ENCODE assay signal across 13 mouse cellular contexts in genomic region chr6:103201605-103202004, GRCm38 (mm10).
A peak's percentile ranks its signal among the peaks of the same experiment; 100 is the strongest.
DNase-seq lines count a peak whose midpoint lies in the region; ATAC-seq and TF ChIP-seq lines count a peak whose summit lies in the region.
"Had no signal": no experiment of that assay in that cellular context is flagged by ENCODE, and none has a peak within 500 bp of the region (broad histone marks: within the 10 kb centered on the region; RNA-seq: fewer than 3 reads in every experiment).

No protein-coding gene starts in this region.

- H3K27me3 ChIP-seq in forebrain, embryonic 11.5 days (ENCODE audit: control insufficient read depth, insufficient read depth, low read length) = no peaks in the 10 kb centered on the region
- no peaks in the 10 kb centered on the region for H3K27me3 ChIP-seq in forebrain, embryonic 10.5 days (ENCODE audit: poor library complexity, severe bottlenecking)
- H3K27me3 ChIP-seq in liver, adult 2 months (ENCODE audit: control insufficient read depth, insufficient read depth, low read length) = no peaks in the 10 kb centered on the region
- H3K27me3 ChIP-seq in liver, embryonic 11.5 days (replicated peaks; ENCODE audit: control insufficient read depth, insufficient read depth, low read length) = no peaks in the 10 kb centered on the region
- H3K27me3 ChIP-seq: embryonic facial prominence, embryonic 12.5 days; intestine, embryonic 15.5 days had no signal

- H3K9me3 ChIP-seq in forebrain, embryonic 11.5 days (ENCODE audit: control insufficient read depth, low read length) = no peaks in the 10 kb centered on the region
- H3K9me3 ChIP-seq in forebrain, embryonic 10.5 days = no peaks in the 10 kb centered on the region
- H3K9me3 ChIP-seq in liver, embryonic 11.5 days (ENCODE audit: control insufficient read depth, low read length) = no peaks in the 10 kb centered on the region
- H3K9me3 ChIP-seq: embryonic facial prominence, embryonic 12.5 days; intestine, embryonic 15.5 days had no signal

- no peak overlapping the region for H3K9ac ChIP-seq in forebrain, embryonic 11.5 days (ENCODE audit: low read length)
- no peak overlapping the region for H3K9ac ChIP-seq in liver, adult 2 months (ENCODE audit: low read depth, low read length)
- H3K9ac ChIP-seq in liver, embryonic 11.5 days (ENCODE audit: low read depth, low read length) = no peak overlapping the region
- H3K9ac ChIP-seq: embryonic facial prominence, embryonic 12.5 days; intestine, embryonic 15.5 days had no signal

- H3K79me2 ChIP-seq in liver, adult 2 months (ENCODE audit: control insufficient read depth, insufficient read depth, low read length) = no peaks in the 10 kb centered on the region

- H3K4me1 ChIP-seq in forebrain, embryonic 11.5 days (replicated peaks; ENCODE audit: control insufficient read depth, insufficient read depth, low read length) = no peaks in the 10 kb centered on the region
- no peaks in the 10 kb centered on the region for H3K4me1 ChIP-seq in forebrain, embryonic 10.5 days
- H3K4me1 ChIP-seq in liver, adult 2 months (ENCODE audit: control insufficient read depth, insufficient read depth, low read length) = no peaks in the 10 kb centered on the region
- no peaks in the 10 kb centered on the region for H3K4me1 ChIP-seq in liver, embryonic 11.5 days (replicated peaks; ENCODE audit: control insufficient read depth, insufficient read depth, low read length)
- H3K4me1 ChIP-seq: embryonic facial prominence, embryonic 12.5 days; intestine, embryonic 15.5 days had no signal

- no peak overlapping the region for H3K4me3 ChIP-seq in forebrain, embryonic 11.5 days (ENCODE audit: low read depth, low read length)
- H3K4me3 ChIP-seq in forebrain, embryonic 10.5 days = no peak overlapping the region
- H3K4me3 ChIP-seq in liver, adult 2 months (ENCODE audit: insufficient read depth, low read depth, low read length) = no peak overlapping the region
- H3K4me3 ChIP-seq in liver, embryonic 11.5 days (ENCODE audit: low read depth, low read length) = no peak overlapping the region
- H3K4me3 ChIP-seq: embryonic facial prominence, embryonic 12.5 days; intestine, embryonic 15.5 days had no signal

- no peak for TF ChIP-seq POLR2A in liver, adult 2 months (IDR thresholded peaks at IDR 0.05; ENCODE audit: extremely low read depth, insufficient read depth, low read length)

- WGBS in forebrain, embryonic 11.5 days = 18% methylated on average over 1 of the region's 1 CpGs
- 23% methylated on average over 1 of the region's 1 CpGs for WGBS in forebrain, embryonic 10.5 days
- WGBS in liver, adult 2 months = 19% methylated on average over 1 of the region's 1 CpGs
- 16% methylated on average over 1 of the region's 1 CpGs for WGBS in liver, embryonic 11.5 days

- no peak for DNase-seq in forebrain, embryonic 11.5 days (ENCODE audit: low spot score)
- DNase-seq in forebrain, embryonic 10.5 days (ENCODE audit: extremely low spot score, low spot score) = no peak
- DNase-seq in liver, adult 2 months (ENCODE audit: extremely low read depth, low read depth, low spot score) = peak; percentile 4
- DNase-seq in liver, embryonic 11.5 days (ENCODE audit: low spot score) = no peak
- peak; percentile 1 for DNase-seq in naive thymus-derived CD4-positive, alpha-beta T cell, adult 2 months (ENCODE audit: low read depth)
- no peak for DNase-seq in urinary bladder, postnatal 14 days (ENCODE audit: low spot score)
- DNase-seq: adrenal gland, adult 2 months; liver; spleen, adult 18-20 months had no signal

- no peaks in the 10 kb centered on the region for H3K36me3 ChIP-seq in forebrain, embryonic 11.5 days (ENCODE audit: control insufficient read depth, insufficient read depth, low read length)
- H3K36me3 ChIP-seq in forebrain, embryonic 10.5 days (replicated peaks) = no peaks in the 10 kb centered on the region
- H3K36me3 ChIP-seq in liver, adult 2 months (ENCODE audit: control insufficient read depth, insufficient read depth, low read length) = no peaks in the 10 kb centered on the region
- H3K36me3 ChIP-seq in liver, embryonic 11.5 days (ENCODE audit: control insufficient read depth, insufficient read depth, low read length) = no peaks in the 10 kb centered on the region
- H3K36me3 ChIP-seq: embryonic facial prominence, embryonic 12.5 days; intestine, embryonic 15.5 days had no signal

- H3K27ac ChIP-seq in forebrain, embryonic 11.5 days (ENCODE audit: low read depth, low read length) = no peak overlapping the region
- no peak overlapping the region for H3K27ac ChIP-seq in forebrain, embryonic 10.5 days
- H3K27ac ChIP-seq in liver, adult 2 months (replicated peaks; ENCODE audit: insufficient read depth, low read depth, low read length) = no peak overlapping the region
- H3K27ac ChIP-seq in liver, embryonic 11.5 days (ENCODE audit: low read depth, low read length) = no peak overlapping the region
- H3K27ac ChIP-seq: embryonic facial prominence, embryonic 12.5 days; intestine, embryonic 15.5 days had no signal

- peak; percentile 78; the same call in 1 of the 2 replicates for ATAC-seq in forebrain, embryonic 11.5 days (replicated peaks; ENCODE audit: low FRiP score)
- no peak for ATAC-seq in liver, embryonic 11.5 days (replicated peaks; ENCODE audit: low FRiP score)
- ATAC-seq in common myeloid progenitor, adult 5-6 weeks (replicated peaks; ENCODE audit: low read depth, poor library complexity, severe bottlenecking) = 0 out of 2 replicates have a peak, but pooled peaks have one; percentile 47
- no peak for ATAC-seq in megakaryocyte-erythroid progenitor cell, adult 5-6 weeks (replicated peaks; ENCODE audit: low FRiP score, low TSS enrichment, poor library complexity, severe bottlenecking)
- ATAC-seq: intestine, embryonic 15.5 days had no signal

- TF ChIP-seq CTCF in liver, adult 2 months (IDR thresholded peaks at IDR 0.05; ENCODE audit: low read depth, low read length) = no peak

- no peak overlapping the region for H3K4me2 ChIP-seq in forebrain, embryonic 11.5 days (ENCODE audit: low read depth, low read length, severe bottlenecking)
- H3K4me2 ChIP-seq in liver, embryonic 11.5 days = no peak overlapping the region
- H3K4me2 ChIP-seq: embryonic facial prominence, embryonic 12.5 days; intestine, embryonic 15.5 days had no signal

Comparison
In these comparisons a context has a peak if more than half of its experiments do, and no peak if none do; other contexts are left out.
1. DNase-seq: peak in liver, adult 2 months (single experiment) and naive thymus-derived CD4-positive, alpha-beta T cell, adult 2 months (single experiment); none in forebrain, embryonic 11.5 days (single experiment), forebrain, embryonic 10.5 days (single experiment), liver, embryonic 11.5 days (single experiment) and urinary bladder, postnatal 14 days (single experiment).
2. ATAC-seq: peak in forebrain, embryonic 11.5 days (single experiment) and common myeloid progenitor, adult 5-6 weeks (single experiment); none in liver, embryonic 11.5 days (single experiment) and megakaryocyte-erythroid progenitor cell, adult 5-6 weeks (single experiment).